Mouse (Mus musculus): ENCODE measurements around the gene Gm15130.

The Gm15130 gene

GRCm38 (mm10) chr2:111152836-111153235 lies at the start of gene Gm15130:
Gm15130 (minus strand) TSS chr2:111152936.
- DNase-seq (ENCODE audit: low read depth in 1 of 2, low spot score in 2 of 2) = no peak

GRCm38 (mm10) chr2:111182068-111182467 lies 29.3 kb upstream of the Gm15130 start:
- no peak for DNase-seq (ENCODE audit: low read depth in 1 of 2, low spot score in 2 of 2)

- no peak for DNase-seq (ENCODE audit: low read depth in 1 of 2, low spot score in 2 of 2)
Measured at GRCm38 (mm10) chr2:111135739-111136138, 17.0 kb downstream of the Gm15130 start.

- DNase-seq (ENCODE audit: low read depth in 1 of 2, low spot score in 2 of 2) = no peak
Measured at GRCm38 (mm10) chr2:111105882-111106281, 46.9 kb downstream of the Gm15130 start, which contains the start of gene Gm13941. Gm13941 (minus strand) TSS chr2:111105982.
